Mouse (Mus musculus) embryonic facial prominence, embryonic 11.5 days (tissue): Measurements from ENCODE around the gene Pisd. TPM values are rescaled to one million over a fixed set of nuclear protein-coding genes. Genes with fewer than 3 reads are reported as not detected.
"Not testable (repeated sequence)": the region's sequence is repeated elsewhere in the genome, so short reads cannot be mapped to it uniquely, and the experiment has no call there.

Experiments used
- ATAC-seq: fragments of 200-750 bp; cut with Nextera tagmentation; replicated peaks from 2 replicates; pipeline ENCODE4 v1.8.0; 2017; ENCODE audit warnings: low read depth; ENCODE audit not compliant: insufficient number of reproducible peaks, low FRiP score, low TSS enrichment
- DNase-seq: peaks from one replicate; pipeline ENCODE4 v3.0.0-alpha.2; 2015; ENCODE audit warnings: low spot score
- H3K27ac ChIP-seq: fragments of 300-500 bp; sonication (generic); replicated peaks from 2 replicates; pipeline ENCODE4 v1.5.1; 2014; ENCODE audit warnings: mild to moderate bottlenecking, low read depth, low read length, control low read depth
- H3K27me3 ChIP-seq: fragments of 300-500 bp; sonication (generic); 2 replicates; pipeline ENCODE4 v1.6.1; 2014; ENCODE audit warnings: mild to moderate bottlenecking, low read length, moderate library complexity, mixed read lengths; ENCODE audit not compliant: control insufficient read depth, insufficient read depth
- H3K36me3 ChIP-seq: fragments of 300-500 bp; sonication (generic); replicated peaks from 2 replicates; pipeline ENCODE4 v1.6.1; 2014; ENCODE audit warnings: low read depth, mild to moderate bottlenecking, low read length, moderate library complexity, mixed read lengths; ENCODE audit not compliant: control insufficient read depth, insufficient read depth
- H3K4me1 ChIP-seq: fragments of 300-500 bp; sonication (generic); 2 replicates; pipeline ENCODE4 v1.6.1; 2014; ENCODE audit warnings: low read length, mixed read lengths; ENCODE audit not compliant: control insufficient read depth, insufficient read depth
- H3K4me2 ChIP-seq: fragments of 300-500 bp; sonication (generic); 2 replicates; pipeline ENCODE4 v1.6.1; 2014; ENCODE audit warnings: low read depth, mild to moderate bottlenecking, control low read depth, low read length, moderate library complexity
- H3K4me3 ChIP-seq: fragments of 300-500 bp; sonication (generic); 2 replicates; pipeline ENCODE4 v1.5.1; 2014; ENCODE audit warnings: low read depth, low read length, control low read depth
- H3K9ac ChIP-seq: fragments of 300-500 bp; sonication (generic); replicated peaks from 2 replicates; pipeline ENCODE4 v1.6.1; 2014; ENCODE audit warnings: mild to moderate bottlenecking, control low read depth, low read length
- H3K9me3 ChIP-seq: fragments of 300-500 bp; sonication (generic); replicated peaks from 2 replicates; pipeline ENCODE4 v1.6.1; 2016; ENCODE audit warnings: mild to moderate bottlenecking, low read length, inconsistent platforms, mixed read lengths; ENCODE audit not compliant: control insufficient read depth
- WGBS: fragments of 180-500 bp; shearing (Covaris S2); extraction: QIAGEN DNeasy Blood & Tissue Kit; methylation state at CpG from one replicate; pipeline ENCODE4 v1.1.7; 2014; 5-methylcytosine and 5-hydroxymethylcytosine counted together
- polyA plus RNA-seq: library from polyadenylated mRNA; unstranded; fragments of >200 nt; fragmentation: Nextera tagmentation; extraction: Ambion mirVana; gene quantifications from 2 replicates; pipeline ENCODE4 v1.2.1, GENCODE M21; 2014

Pisd gene
- polyA plus RNA-seq, 1 experiment from 2014 or later: 58.9 TPM

GRCm38 (mm10) chr5:32741377-32741776, 44.1 kb downstream of the Pisd start:
- not testable (repeated sequence) for H3K4me2 ChIP-seq, H3K27ac ChIP-seq, H3K9me3 ChIP-seq, H3K27me3 ChIP-seq, ATAC-seq, H3K36me3 ChIP-seq, DNase-seq, H3K4me3 ChIP-seq, H3K9ac ChIP-seq, H3K4me1 ChIP-seq
- 79% methylated on average over 4 of the region's 4 CpGs for WGBS

GRCm38 (mm10) chr5:32740850-32741249, 44.6 kb downstream of the Pisd start:
- H3K4me2 ChIP-seq, ATAC-seq, H3K36me3 ChIP-seq, DNase-seq, H3K27me3 ChIP-seq, H3K9ac ChIP-seq, H3K4me1 ChIP-seq, H3K27ac ChIP-seq, H3K9me3 ChIP-seq, H3K4me3 ChIP-seq: not testable (repeated sequence)
- WGBS: 84% methylated on average over 8 of the region's 8 CpGs

GRCm38 (mm10) chr5:32740138-32740537, 45.3 kb downstream of the Pisd start:
- Histone ChIP-seq H3K4me3 (no peak overlapping the region), H3K27me3 (no peaks in the 10 kb centered on the region), H3K27ac (no peak overlapping the region), H3K9me3 (no peaks in the 10 kb centered on the region), H3K4me2 (no peak overlapping the region), H3K9ac (no peak overlapping the region), H3K36me3 (no peaks in the 10 kb centered on the region), H3K4me1 (no peaks in the 10 kb centered on the region; the same call in 1 of the 2 replicates)
- WGBS: 91% methylated on average over 3 of the region's 3 CpGs
- ATAC-seq: no peak
- DNase-seq: no peak

GRCm38 (mm10) chr5:32736770-32737169, 48.7 kb downstream of the Pisd start:
- not testable (repeated sequence) for H3K4me2 ChIP-seq, DNase-seq, H3K4me3 ChIP-seq, H3K27me3 ChIP-seq, H3K9me3 ChIP-seq, H3K27ac ChIP-seq, H3K4me1 ChIP-seq, ATAC-seq, H3K9ac ChIP-seq, H3K36me3 ChIP-seq
- 90% methylated on average over 3 of the region's 3 CpGs for WGBS

GRCm38 (mm10) chr5:32735779-32736178, 49.7 kb downstream of the Pisd start:
- 90% methylated on average over 6 of the region's 6 CpGs for WGBS
- Histone ChIP-seq H3K27ac (no peak overlapping the region), H3K9me3 (no peaks in the 10 kb centered on the region), H3K4me2 (no peak overlapping the region), H3K4me1 (no peaks in the 10 kb centered on the region), H3K36me3 (no peaks in the 10 kb centered on the region), H3K4me3 (no peak overlapping the region), H3K9ac (no peak overlapping the region), H3K27me3 (no peaks in the 10 kb centered on the region)
- DNase-seq: no peak
- ATAC-seq: no peak

GRCm38 (mm10) chr5:32733892-32734291, 51.6 kb downstream of the Pisd start:
- not testable (repeated sequence) for H3K9ac ChIP-seq, H3K4me2 ChIP-seq, H3K4me1 ChIP-seq, H3K9me3 ChIP-seq, H3K27ac ChIP-seq, H3K4me3 ChIP-seq, H3K27me3 ChIP-seq, H3K36me3 ChIP-seq, DNase-seq
- peak; percentile 69; the same call in 1 of the 2 replicates for ATAC-seq
- 94% methylated on average over 6 of the region's 6 CpGs for WGBS

- no peak overlapping the region for H3K4me2 ChIP-seq
- no peak overlapping the region for H3K27ac ChIP-seq
- DNase-seq (no peak), ATAC-seq (no peak)
- H3K9ac ChIP-seq: no peak overlapping the region
- WGBS: 69% methylated on average over 8 of the region's 8 CpGs
- no peak overlapping the region for H3K4me3 ChIP-seq
- no peaks in the 10 kb centered on the region for H3K27me3 ChIP-seq
- H3K36me3 ChIP-seq: no peaks in the 10 kb centered on the region
- H3K9me3 ChIP-seq: no peaks in the 10 kb centered on the region
- no peaks in the 10 kb centered on the region for H3K4me1 ChIP-seq
These were observed 56.6 kb downstream of the Pisd start for GRCm38 (mm10) chr5:32728851-32729250.

GRCm38 (mm10) chr5:32728300-32728699, 57.1 kb downstream of the Pisd start:
- H3K4me2 ChIP-seq: no peak overlapping the region
- H3K9ac ChIP-seq: no peak overlapping the region
- H3K4me3 ChIP-seq: no peak overlapping the region
- no peaks in the 10 kb centered on the region for H3K36me3 ChIP-seq
- no peaks in the 10 kb centered on the region for H3K4me1 ChIP-seq
- no peaks in the 10 kb centered on the region for H3K27me3 ChIP-seq
- H3K27ac ChIP-seq: no peak overlapping the region
- WGBS: 80% methylated on average over 7 of the region's 7 CpGs
- H3K9me3 ChIP-seq: no peaks in the 10 kb centered on the region
- DNase-seq: no peak
- no peak for ATAC-seq
